Comparison of ENCODE assay signal across 9 mouse cellular contexts in the genomic region with DNA sequence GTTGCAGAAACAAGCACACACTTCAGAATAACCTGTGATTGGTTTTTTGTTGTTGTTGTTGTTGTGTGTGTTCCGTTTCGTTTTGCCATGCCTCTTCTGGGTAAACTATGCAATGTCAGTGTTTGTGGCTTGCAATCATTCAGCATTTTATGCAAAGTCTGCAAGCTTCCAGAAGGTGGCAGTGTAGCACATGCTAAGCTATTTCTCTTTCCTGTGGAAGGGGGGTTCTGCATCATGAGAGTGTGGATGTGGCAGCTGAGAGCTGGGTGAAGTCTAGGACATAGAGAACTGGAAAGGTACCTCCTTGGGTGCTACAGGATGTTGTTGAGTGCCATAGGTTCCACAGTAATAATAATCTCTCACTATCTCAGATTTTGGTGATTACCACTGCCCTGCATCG. TPM values are rescaled to one million over a fixed set of nuclear protein-coding genes. Genes with fewer than 3 reads are reported as not detected.
DNase-seq lines count a peak whose midpoint lies in the region; ATAC-seq and TF ChIP-seq lines count a peak whose summit lies in the region.
"Had no signal": no experiment of that assay in that cellular context is flagged by ENCODE, and none has a peak within 500 bp of the region (broad histone marks: within the 10 kb centered on the region; RNA-seq: fewer than 3 reads in every experiment).

No protein-coding gene starts in this region.

- no peak overlapping the region for H3K4me3 ChIP-seq in kidney, postnatal 0 days (replicated peaks; ENCODE audit: low read depth, low read length)
- no peak overlapping the region for H3K4me3 ChIP-seq in forebrain, postnatal 0 days (ENCODE audit: low read depth, low read length)
- H3K4me3 ChIP-seq: embryonic facial prominence, embryonic 13.5 days had no signal

- 74% methylated on average over 3 of the region's 3 CpGs for WGBS in kidney, postnatal 0 days
- 60% methylated on average over 3 of the region's 3 CpGs for WGBS in forebrain, postnatal 0 days

- no peaks in the 10 kb centered on the region for H3K27me3 ChIP-seq in kidney, postnatal 0 days (ENCODE audit: insufficient read depth, low read length)
- H3K27me3 ChIP-seq in forebrain, postnatal 0 days (ENCODE audit: insufficient read depth, low read length): no peaks in the 10 kb centered on the region
- H3K27me3 ChIP-seq: embryonic facial prominence, embryonic 13.5 days had no signal

- peak; percentile 69 for TF ChIP-seq CTCF in kidney, postnatal 0 days (IDR thresholded peaks at IDR 0.05; ENCODE audit: low read depth)
- peak; percentile 82 for TF ChIP-seq CTCF in forebrain, postnatal 0 days (IDR thresholded peaks at IDR 0.05; ENCODE audit: low read depth)

- H3K9me3 ChIP-seq in kidney, postnatal 0 days (replicated peaks; ENCODE audit: low read length): no peaks in the 10 kb centered on the region
- H3K9me3 ChIP-seq in forebrain, postnatal 0 days (ENCODE audit: low read length): no peaks in the 10 kb centered on the region
- H3K9me3 ChIP-seq: embryonic facial prominence, embryonic 13.5 days had no signal

- H3K4me2 ChIP-seq in kidney, postnatal 0 days (ENCODE audit: low read length): no peak overlapping the region
- no peak overlapping the region for H3K4me2 ChIP-seq in forebrain, postnatal 0 days (ENCODE audit: low read depth)
- H3K4me2 ChIP-seq: embryonic facial prominence, embryonic 13.5 days had no signal

- ATAC-seq in kidney, postnatal 0 days (replicated peaks; ENCODE audit: low FRiP score, low read depth): no peak
- ATAC-seq in forebrain, postnatal 0 days: peak; percentile 73

- H3K4me1 ChIP-seq in kidney, postnatal 0 days (replicated peaks; ENCODE audit: insufficient read depth, low read length): no peaks in the 10 kb centered on the region
- no peaks in the 10 kb centered on the region for H3K4me1 ChIP-seq in forebrain, postnatal 0 days (ENCODE audit: insufficient read depth)
- H3K4me1 ChIP-seq: embryonic facial prominence, embryonic 13.5 days had no signal

- H3K36me3 ChIP-seq in kidney, postnatal 0 days (ENCODE audit: insufficient read depth, low read length): peaks cover 40% of the 10 kb centered on the region
- peaks cover 54% of the 10 kb centered on the region for H3K36me3 ChIP-seq in forebrain, postnatal 0 days (ENCODE audit: insufficient read depth)

- H3K27ac ChIP-seq in kidney, postnatal 0 days: no peak overlapping the region
- H3K27ac ChIP-seq in forebrain, postnatal 0 days (ENCODE audit: low read depth, low read length): no peak overlapping the region
- H3K27ac ChIP-seq: embryonic facial prominence, embryonic 13.5 days had no signal

- peak; percentile 60 for DNase-seq in kidney, postnatal 0 days (ENCODE audit: low spot score)
- DNase-seq in kidney, adult 18-20 months: no peak
- DNase-seq in A20 (ENCODE audit: low read depth, low spot score) (peak; percentile 52), ES-CJ7 (ENCODE audit: low read depth, low spot score) (peak; percentile 65)
- peak; percentile 73 for DNase-seq in forebrain, postnatal 0 days
- DNase-seq in thymus, postnatal 14 days: peak; percentile 28
- DNase-seq in cerebellum, adult 11 months: no peak
- DNase-seq in Muller cell, postnatal 12 days (ENCODE audit: inconsistent ontology term): no peak

- H3K9ac ChIP-seq in kidney, postnatal 0 days (ENCODE audit: low read depth, low read length): no peak overlapping the region
- no peak overlapping the region for H3K9ac ChIP-seq in forebrain, postnatal 0 days
- H3K9ac ChIP-seq: embryonic facial prominence, embryonic 13.5 days had no signal

RNA-seq across cellular contexts. Expression of a gene that starts 15.8 kb away (rescaled TPM):
- polyA plus RNA-seq in kidney, postnatal 0 days (2015; fragmentation: Nextera tagmentation; extraction: Ambion mirVana): 27.9 and 28.6 TPM in 2 replicates
- 37.6 and 40.3 TPM in 2 replicates for total RNA-seq in forebrain, postnatal 0 days (2014; rRNA removed)
- polyA plus RNA-seq in forebrain, postnatal 0 days (2015; fragmentation: Nextera tagmentation; extraction: Ambion mirVana): 54.3 and 54.7 TPM in 2 replicates

RNA-seq across cellular contexts. Expression of a gene that starts 16.1 kb away (rescaled TPM):
- 63.2 and 63.7 TPM in 2 replicates for polyA plus RNA-seq in kidney, postnatal 0 days (2015; fragmentation: Nextera tagmentation; extraction: Ambion mirVana)
- total RNA-seq in forebrain, postnatal 0 days (2014; rRNA removed): 44.9 and 59.0 TPM in 2 replicates
- polyA plus RNA-seq in forebrain, postnatal 0 days (2015; fragmentation: Nextera tagmentation; extraction: Ambion mirVana): 110 and 116 TPM in 2 replicates

Comparison
In these comparisons a context has a peak if more than half of its experiments do, and no peak if none do; other contexts are left out.
1. DNase-seq: peak in kidney, postnatal 0 days (single experiment), A20 (single experiment), ES-CJ7 (single experiment), forebrain, postnatal 0 days (single experiment) and thymus, postnatal 14 days (single experiment); none in kidney, adult 18-20 months (single experiment), cerebellum, adult 11 months (single experiment) and Muller cell, postnatal 12 days (single experiment).